Mouse (Mus musculus) urinary bladder, postnatal 14 days (tissue): ENCODE results near the gene Apol8.
"Not testable (repeated sequence)": the region's sequence is repeated elsewhere in the genome, so short reads cannot be mapped to it uniquely, and the experiment has no call there.

ENCODE experiments used
- DNase-seq: peaks from one replicate; pipeline ENCODE4 v3.0.0; 2021; ENCODE audit warnings: low spot score

Apol8 gene

DNA sequence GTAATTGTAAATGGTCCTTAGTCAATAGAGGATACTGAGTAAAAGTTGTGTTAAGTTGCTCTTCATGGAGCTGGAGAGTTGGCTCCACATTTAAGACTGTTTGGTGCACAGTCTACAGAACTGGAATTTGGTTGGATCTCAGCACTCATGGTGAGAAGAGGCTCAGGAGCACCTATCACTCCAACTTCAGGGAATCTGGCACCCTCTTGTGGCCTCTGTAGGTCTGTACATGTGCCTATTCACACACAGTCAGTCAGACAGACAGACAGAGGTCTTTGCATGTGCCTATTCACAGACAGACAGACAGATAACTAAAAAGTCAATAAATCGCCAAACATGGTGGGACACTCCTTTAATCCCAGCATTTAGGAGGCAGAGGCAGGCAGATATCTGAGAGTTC lies 6.3 kb downstream of the Apol8 start:
- DNase-seq, result peak; percentile 55

DNA sequence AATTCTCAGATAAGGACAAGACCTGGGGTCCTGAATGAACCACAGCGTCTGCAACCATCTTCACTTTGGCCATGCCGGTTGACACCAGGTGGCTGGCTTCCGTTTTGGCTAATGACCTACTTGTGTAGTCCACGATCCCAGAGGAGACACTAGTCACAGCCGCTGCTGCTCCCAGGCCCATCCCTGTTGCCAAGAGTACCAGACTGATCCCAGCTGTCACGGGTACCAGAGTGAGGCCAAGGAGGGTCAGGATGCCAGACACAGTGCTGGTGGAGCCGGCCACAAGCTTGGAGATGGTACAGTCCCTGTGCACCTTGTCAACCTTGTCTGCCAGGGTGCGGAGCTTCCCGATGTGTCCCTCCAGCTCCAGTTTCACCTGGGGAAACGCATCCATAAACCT lies 7.1 kb downstream of the Apol8 start:
- no peak for DNase-seq

DNA sequence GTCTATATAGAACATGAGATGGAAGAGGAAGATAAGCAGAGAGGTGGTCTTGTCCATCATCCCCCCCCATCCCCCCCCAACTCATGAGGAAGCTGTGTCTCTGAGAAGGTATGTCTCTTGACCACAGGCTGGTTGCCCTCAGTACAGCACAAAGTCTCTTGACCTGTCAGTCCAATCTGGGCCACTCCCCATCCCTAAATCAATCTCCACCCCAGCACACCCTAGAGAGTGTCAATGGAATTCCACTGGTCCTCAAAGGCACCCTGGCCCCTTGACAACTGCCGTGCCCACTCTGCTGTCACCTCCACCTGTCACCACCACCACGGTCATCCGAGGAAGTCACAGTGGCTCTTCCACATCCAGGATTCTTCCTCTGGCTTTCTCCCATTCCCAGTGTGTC lies 8.4 kb downstream of the Apol8 start:
- DNase-seq, result no peak

DNA sequence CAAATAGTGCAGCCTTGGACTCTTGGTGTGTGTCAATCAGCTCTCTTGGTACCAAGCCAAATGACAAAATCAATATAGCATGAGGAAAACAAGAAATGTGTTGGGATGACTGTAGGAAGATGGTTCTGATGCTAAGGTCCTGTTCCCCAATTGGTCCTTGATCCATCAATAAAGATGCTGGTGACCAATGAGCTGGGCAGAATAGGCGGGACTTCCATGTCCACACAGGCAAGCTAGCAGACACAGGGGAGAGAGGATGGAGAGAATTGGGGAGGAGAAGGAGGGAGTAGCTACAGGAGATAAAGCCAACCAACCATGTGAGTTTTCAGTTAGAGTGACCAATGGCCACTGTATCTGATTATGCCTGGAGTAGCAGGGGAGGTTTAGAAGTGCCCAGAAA lies 10.5 kb downstream of the Apol8 start:
- no peak for DNase-seq

DNA sequence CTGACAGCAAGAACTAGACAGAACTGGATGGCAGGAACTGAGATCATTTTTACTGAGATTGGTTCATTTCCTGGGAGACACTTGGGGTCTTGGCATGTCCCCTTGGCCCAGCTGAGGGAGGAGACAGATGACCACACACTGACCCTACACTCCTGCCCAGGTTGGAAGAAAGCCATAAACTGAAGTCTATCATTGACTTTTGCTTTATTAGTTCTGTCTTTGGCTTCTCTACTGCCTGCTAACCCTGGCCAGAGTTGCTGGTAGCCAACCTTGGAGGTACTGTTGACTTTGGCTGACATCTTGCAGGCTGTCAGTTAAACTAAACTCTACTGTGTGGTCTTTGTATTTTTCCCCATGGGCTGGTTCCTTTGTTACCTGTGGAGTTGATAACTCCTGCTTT lies 11.7 kb downstream of the Apol8 start:
- DNase-seq, result no peak

DNA sequence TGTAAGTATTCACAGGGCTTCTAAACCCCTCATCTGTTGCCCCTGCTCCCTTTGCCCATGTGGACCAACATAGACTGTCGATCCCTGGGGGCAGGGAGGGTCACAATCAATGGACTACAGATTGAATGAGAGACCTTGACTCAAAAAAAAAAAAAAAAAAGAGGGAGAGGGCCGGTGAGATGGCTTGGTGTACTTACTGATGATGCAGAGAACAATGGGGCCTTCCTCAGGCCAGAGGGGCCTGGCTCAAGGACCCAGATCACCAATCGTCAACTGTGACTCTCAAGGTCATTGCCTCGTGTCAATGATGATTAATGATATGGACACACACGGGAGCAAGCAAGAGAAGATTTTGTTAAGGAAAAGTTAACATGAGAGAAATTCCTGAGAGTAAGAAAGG lies 12.2 kb downstream of the Apol8 start:
- no peak for DNase-seq

DNA sequence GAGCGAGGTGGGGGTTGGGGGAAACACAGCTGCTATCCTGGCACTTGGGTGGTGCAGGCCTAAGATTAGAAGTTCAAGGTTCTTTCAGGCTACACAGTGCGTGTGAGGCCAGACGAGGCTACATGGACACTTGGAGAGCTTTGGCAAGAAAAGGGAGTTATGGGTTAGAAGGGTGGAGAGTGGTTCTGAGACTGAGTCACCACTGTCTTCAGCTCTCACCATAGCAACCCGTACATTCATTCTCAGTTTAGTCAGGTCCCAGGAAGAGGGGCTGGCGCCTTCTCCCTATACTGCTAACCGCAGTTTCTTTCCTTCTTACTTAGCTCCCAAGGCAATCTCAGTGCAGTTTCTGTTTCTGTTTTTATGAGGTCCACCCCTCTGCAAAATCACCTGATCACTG lies 15.2 kb downstream of the Apol8 start:
- not testable (repeated sequence) for DNase-seq

DNA sequence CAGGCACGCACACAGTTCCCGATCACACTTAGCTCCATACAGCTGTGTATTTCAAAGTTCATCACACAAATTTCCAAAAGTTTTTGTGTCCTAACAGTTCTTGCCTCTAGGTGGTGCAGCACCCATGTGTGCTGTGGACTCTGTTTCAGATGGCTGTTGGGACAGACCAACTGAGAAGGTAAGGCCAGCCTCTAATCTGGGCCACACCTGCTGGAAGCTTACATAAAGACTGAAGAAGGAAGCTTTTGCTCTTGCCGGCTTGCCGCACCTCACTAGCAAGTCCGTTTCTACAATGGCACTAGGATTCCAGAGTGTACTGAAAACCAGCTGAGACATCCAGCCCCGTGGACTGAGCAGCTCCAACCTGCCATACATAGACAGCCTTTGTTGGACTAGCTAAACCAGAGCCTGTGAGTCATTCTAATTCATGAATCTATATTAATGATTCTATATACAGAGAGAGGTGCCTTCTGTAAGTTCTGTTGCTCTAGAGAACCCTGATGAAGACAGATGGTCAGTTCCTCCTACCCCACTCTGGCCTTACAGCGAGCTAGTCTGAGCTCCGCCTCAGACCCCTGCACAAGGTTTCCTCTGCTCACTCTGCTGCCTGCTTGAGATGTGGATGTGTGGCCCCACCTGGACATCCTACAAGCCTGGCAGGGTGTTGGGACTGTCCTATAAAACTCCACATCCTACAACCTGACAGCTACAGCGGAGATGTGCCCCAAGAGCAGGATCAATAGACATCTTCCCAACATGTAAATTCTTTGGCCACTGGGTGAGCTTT lies 16.1 kb downstream of the Apol8 start:
- DNase-seq, result no peak

DNA sequence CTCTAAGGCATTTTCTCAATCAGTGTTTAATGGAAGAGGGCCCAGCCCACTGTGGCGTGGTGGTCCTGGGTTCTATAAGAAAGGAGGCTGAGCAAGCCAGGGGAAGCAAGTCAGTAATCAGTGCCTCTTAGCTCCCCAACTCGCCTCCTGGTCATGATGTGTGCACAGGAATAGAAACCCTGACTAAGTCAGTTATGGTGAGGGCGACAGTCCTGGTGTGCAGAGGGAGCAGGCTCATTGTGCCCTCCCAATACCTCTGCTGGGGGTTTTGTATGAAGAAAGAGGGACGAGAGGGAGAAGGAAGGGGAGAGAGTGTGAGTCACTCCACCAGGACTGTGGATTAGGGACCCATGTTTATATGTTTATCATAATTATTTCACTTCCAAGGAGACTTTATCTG lies 22.9 kb downstream of the Apol8 start:
- DNase-seq, result not testable (repeated sequence)

DNA sequence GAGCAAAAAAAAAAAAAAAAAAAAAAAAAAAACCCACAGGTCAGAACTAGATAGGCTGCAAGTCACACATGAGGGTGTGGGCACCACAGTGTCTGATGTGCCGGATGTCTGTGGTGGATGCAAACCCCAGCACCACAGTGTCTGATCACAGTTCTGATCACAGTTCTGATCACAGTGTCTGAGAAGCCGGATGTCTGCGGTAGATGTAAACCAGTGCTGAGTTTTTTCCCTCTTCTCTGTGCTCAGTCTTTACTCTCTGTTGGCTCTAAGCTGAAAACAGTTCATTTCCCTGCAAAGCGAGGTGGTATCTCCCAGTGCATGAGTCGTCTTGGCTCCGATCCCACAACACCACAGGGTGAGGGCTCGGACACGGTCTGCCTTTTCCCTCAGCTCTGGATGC lies 23.4 kb downstream of the Apol8 start:
- DNase-seq, result peak; percentile 27

DNA sequence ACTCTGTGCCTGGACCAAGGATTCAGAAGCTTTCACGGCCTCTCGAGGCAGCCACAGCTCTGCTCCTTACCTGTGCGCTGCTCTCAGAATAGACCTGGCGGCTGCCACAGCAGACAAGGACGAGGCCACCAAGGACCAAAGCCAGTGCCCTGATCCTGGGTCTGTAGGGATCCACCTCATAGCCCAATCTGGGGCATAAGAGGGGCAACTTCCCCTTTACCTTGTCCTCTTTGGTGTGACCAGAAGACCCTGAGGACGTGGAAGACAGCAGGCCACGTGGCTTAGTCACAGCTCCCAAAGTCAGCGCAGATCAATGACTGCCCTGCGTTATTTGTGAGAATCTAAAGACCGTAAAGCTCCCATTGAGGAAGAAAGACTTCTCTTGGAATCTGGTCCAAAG lies 24.0 kb downstream of the Apol8 start:
- not testable (repeated sequence) for DNase-seq

DNA sequence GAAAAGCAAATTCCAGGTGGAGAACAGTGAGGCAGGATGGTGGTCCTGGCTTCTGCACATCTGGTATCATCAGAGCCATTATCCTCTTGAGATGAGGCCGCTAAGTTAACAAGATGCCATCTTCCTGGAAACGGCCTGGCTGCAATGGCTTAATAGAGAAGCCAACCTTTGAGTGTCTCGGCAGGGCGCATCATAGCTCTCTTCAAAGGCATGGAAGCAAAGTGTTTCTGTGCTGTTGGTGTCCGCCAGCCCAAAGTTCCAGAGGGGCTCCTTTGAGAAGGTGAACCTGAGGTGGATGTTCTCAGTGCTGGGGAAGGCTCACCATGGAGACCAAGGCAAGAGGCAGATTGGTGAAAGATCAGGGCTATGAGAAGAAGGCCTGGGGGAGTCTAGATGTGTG lies 25.2 kb downstream of the Apol8 start:
- DNase-seq, result no peak

DNA sequence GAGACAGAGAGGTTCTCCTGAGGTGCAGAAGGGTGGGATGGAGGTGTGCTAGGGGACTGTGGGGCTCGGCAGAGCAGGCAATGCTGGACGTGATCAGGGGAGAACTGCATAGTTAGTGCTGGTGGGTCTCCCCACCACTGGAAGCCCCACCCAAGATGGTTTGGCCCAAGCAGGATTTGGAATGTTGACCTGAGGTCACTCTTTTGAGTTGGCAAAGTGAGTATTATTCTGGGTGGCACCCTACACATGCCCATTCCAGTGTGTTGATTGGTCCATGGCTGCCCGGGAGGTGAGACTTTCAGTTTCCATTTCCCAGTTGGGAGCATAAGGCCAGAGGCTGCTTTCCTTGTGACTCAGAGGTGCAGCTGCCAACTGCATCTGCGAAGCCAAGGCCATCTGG lies 28.1 kb downstream of the Apol8 start, which contains the start of gene Apol9b:
Gene Apol9b (plus strand): TSS at position 301 of the 400 bp plus-strand sequence.
- not testable (repeated sequence) for DNase-seq

DNA sequence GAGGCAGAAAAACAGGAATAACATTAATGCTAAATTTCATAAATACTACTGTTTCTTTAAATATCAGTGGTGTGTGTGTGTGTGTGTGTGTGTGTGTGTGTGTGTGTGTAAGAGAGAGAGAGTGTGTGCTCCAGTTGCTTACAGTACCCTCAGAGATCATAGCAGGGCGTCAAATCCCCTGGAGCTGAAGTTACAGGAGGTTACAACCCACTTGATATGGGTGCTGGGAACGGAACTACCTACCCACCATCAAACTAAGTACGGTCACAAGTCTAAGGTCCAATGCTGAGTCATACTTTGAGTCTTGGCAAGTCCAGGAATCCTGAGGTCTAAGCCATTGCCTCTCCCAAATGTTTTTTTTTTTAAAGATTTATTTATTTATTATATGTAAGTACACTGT lies 29.1 kb downstream of the Apol8 start:
- DNase-seq, result not testable (repeated sequence)

DNA sequence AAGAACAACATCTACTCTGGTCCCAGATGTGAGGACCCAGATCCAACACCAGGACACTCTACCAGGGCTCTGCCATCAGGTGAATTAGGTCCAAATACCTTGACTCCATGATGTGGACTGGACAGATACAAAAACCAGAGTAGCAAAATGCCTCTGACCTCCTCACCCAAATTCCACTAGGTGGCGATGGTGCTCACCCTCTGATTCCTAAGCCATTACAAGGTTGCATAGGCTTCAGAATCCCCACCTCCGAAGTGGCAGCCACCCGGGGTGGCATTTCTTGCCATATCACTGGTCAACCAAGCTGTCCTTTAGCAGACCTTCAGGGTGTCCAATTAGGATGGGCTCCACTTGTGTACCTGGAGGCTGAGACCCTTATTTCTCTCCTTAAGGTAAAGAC lies 29.7 kb downstream of the Apol8 start:
- DNase-seq, result not testable (repeated sequence)

DNA sequence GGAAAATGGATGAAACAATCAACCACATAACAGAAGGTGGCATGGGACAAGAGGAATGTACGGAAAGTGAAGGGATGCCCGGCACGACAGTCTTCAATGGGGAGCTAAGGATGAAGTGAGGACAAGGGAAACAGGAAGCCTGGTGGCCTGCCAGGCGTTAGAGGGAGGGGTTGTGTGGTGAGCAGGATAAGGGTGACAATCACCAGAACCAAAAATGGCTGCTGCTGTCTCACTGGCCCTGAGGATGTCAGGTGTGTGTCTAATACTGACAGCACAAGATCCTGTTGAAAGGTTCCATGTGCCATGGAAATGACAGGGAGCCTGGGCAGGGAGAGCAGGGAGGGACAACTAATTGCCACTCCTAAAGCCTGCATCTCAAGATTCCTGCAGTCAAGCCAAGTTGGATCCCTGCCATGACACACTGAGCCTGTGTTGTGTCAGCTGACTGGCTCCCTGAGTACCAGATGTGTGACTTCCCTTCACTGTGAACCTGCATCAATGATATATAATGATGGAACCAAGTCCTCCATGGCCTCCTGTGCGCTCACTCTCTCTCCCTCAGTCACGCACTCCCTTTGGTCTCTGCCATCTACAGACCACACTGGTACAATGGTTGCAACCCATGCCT lies 31.3 kb downstream of the Apol8 start:
- DNase-seq, result not testable (repeated sequence)

DNA sequence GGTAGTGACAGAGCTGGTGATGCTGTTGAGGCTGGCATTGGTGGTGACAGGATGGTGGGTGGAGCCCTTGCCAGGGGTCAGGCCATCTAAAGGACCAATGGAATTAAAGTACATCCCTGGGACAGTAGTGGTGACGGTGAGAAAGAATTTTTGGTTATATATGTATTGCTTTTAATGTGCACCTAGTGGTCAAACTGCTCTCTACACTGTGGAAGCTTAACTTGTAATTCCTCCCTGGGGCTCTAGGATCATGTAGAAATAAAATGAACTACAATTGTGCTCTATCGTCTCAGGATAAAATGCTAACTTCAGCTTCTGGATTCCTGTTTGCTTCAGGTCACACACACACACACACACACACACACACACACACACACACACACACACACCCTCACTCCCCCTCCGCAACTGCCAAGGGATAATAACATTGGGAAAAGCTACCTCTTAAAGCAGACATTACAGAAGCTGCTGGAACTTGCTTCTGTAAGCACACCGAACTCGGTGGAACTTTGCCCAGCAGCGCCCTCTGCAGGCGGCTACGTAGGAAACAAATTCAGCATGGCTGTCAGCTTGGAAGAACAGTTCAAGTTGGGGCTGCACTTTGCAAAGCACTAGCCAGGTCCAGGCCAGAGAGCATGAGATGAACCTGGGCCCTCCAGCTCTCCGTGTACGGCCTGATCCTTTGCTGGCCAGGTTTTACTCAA lies 32.4 kb downstream of the Apol8 start:
- DNase-seq, result not testable (repeated sequence)

DNA sequence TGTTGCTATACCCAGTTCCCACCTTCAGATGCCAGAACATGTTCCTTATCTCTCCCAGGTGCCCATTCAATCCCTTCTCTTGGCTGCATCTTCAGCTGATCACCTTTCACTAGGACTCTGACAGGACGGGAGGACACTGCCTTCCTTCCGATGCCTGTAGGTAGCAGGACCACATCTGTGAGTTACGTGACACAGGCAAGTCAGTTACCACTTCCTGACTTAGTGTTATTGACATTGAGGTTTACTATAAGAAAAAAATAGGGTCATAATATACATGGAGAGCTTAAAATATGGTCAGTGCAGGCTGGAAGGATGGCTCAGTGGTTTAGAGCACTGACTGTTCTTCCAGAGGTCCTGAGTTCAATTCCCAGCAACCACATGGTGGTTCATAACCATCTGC lies 35.3 kb downstream of the Apol8 start:
- DNase-seq, result not testable (repeated sequence)

DNA sequence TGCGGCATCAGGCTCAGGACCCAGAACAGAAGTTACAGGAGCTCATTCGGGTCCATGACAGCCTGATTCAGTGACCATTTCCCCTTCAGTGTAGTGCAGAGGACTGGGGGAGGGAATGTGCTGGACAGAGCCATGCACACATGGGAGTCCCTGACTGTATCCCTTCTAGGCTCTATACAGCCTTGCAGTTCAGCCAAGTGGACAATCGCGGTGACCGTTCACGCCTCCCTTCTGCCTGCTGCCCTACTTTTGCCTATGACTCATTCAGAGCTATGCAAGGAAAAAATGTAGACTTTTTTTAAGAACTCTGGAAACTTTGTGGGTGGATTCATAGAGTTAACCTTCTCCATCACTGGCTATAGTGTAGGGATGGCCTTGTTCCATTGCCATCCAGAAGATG lies 38.6 kb downstream of the Apol8 start:
- not testable (repeated sequence) for DNase-seq

DNA sequence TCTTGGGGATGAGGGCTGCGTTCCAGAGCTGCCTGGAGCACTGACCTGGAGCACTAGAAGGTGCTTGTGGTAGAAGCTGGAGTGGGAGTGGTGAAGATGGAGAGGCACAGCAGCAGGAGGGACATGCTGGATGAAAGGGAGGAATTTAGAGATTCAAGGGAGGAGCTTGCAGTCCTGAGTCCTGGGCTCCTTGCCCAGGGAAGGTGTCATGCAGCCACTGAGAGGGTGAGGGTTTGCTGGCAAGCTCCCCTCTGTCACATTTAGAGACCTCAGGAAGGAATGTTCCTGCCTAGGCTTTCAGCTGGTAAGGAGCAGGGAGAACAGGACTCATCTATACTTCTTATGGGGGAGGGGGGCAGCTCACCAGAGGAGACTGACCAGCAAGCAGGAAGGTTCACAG lies 47.9 kb downstream of the Apol8 start:
- not testable (repeated sequence) for DNase-seq

DNA sequence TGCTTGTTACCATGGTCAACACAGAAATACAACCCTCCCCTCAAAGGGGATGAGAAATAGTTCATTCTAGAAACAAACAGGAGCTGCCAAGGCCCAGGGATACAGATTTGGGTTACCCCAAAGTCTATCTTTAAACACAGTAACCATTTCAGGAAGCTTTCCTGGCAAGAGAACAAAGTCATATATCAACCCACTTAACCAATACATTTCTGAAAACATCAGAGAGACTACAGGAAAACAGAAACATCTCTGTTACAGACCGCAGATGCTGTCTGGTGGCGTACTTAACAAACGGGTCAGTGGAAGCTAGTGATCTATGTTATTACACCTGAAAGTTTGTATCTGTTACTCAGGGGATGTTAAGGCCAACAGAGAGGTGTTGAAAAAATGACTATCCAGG lies 51.5 kb downstream of the Apol8 start:
- not testable (repeated sequence) for DNase-seq

DNA sequence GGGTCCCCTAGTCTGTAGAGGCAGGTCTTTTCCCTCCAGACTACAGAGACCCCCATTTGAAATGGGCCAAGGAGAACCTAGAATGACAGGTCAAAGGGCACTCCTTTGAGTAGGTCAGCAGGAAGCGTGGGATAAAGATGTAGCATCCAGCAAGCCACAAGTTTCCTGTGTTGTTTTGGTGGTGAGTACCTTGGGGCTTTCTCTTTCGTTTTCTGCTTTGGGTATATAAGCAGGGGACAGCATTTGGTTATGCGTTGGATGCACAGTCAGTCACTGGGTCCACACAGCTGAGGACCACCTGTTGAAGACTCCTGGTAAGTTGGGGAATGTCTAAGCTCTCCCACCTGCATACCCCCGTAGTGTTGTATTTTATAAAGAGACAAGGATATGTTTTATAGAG lies 58.1 kb downstream of the Apol8 start, which contains the start of gene Apol7e:
Gene Apol7e (plus strand): TSS at position 202 of the 400 bp plus-strand sequence.
- not testable (repeated sequence) for DNase-seq
